Mouse (Mus musculus): ENCODE results near the gene Scgb2b2. TPM values are rescaled to one million over a fixed set of nuclear protein-coding genes. Genes with fewer than 3 reads are reported as not detected.

The Scgb2b2 gene
- polyA plus RNA-seq (2021; fragmentation: Nextera tagmentation): not detected in 2 replicates
- long read RNA-seq, experiment 1: 0 reads
- long read RNA-seq, experiment 2: 0 reads

GRCm38 (mm10) chr7:31290208-31290607 lies at the start of gene Scgb2b2:
Scgb2b2 (plus strand) TSS chr7:31290508.

DNA sequence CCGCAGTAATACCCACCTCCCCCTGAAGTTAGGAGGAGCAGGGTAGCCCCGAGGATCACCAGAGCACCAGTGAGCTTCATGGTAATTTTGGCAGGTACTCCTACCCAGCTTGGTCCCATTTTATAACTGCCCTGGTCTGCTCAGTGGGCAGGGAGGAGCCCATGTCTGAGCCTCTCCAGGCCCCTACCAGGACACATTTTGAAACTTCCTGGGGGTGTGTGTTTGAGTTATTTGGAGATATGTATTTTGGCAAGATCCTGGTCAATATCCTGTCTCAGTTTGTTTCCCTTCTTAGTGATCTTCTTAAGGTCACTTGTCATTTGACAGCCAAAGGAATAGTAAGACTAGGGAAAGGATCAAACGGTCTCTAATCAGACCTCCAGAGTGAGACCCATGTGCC lies 1.4 kb downstream of the Scgb2b2 start, which contains the start of gene Scgb1b2:
Gene Scgb1b2 (minus strand): TSS at position 101 of the 400 bp plus-strand sequence.

Other genes starting within 250 kb of the Scgb2b2 start
- gene Fxyd5, start 248.0 kb upstream of the Scgb2b2 start, polyA plus RNA-seq (2021; fragmentation: Nextera tagmentation): 10.8 and 30.6 TPM in 2 replicates
- gene Fxyd7, start 239.0 kb upstream of the Scgb2b2 start, polyA plus RNA-seq (2021; fragmentation: Nextera tagmentation): 278 and 391 TPM in 2 replicates
- 298 and 678 TPM in 2 replicates for gene Fxyd1, start 233.3 kb upstream of the Scgb2b2 start, polyA plus RNA-seq (2021; fragmentation: Nextera tagmentation)
- 7.3 and 9.7 TPM in 2 replicates for gene Lgi4, start 231.2 kb upstream of the Scgb2b2 start, polyA plus RNA-seq (2021; fragmentation: Nextera tagmentation)
- 1.2 and 2.3 TPM in 2 replicates for gene Fxyd3, start 213.8 kb upstream of the Scgb2b2 start, polyA plus RNA-seq (2021; fragmentation: Nextera tagmentation)
- 0.28 and 0.45 TPM in 2 replicates for gene Hpn, start 175.2 kb upstream of the Scgb2b2 start, polyA plus RNA-seq (2021; fragmentation: Nextera tagmentation)
- 83.1 and 557 TPM in 2 replicates for gene Scn1b, start 163.5 kb upstream of the Scgb2b2 start, polyA plus RNA-seq (2021; fragmentation: Nextera tagmentation)
- 38.7 and 55.6 TPM in 2 replicates for gene Gramd1a, start 134.6 kb upstream of the Scgb2b2 start, polyA plus RNA-seq (2021; fragmentation: Nextera tagmentation)
- not detected in 2 replicates for gene Scgb1b2, start 1.3 kb downstream of the Scgb2b2 start, polyA plus RNA-seq (2021; fragmentation: Nextera tagmentation)
- gene Scgb2b3, start 71.6 kb downstream of the Scgb2b2 start, polyA plus RNA-seq (2021; fragmentation: Nextera tagmentation): not detected in 2 replicates
- gene Scgb1b3, start 85.1 kb downstream of the Scgb2b2 start, polyA plus RNA-seq (2021; fragmentation: Nextera tagmentation): not detected in 2 replicates